Mouse (Mus musculus) heart, adult 2 months (tissue): ENCODE results near the gene Hyal3.

ENCODE experiments used
- EP300 ChIP-seq: fragments of 200-500 bp; IDR thresholded peaks from 2 replicates; pipeline ENCODE4 v1.6.1; 2011; ENCODE audit warnings: low read depth, low read length, control low read depth; ENCODE audit not compliant: insufficient read depth
- POLR2A ChIP-seq: fragments of 200-500 bp; IDR thresholded peaks from 2 replicates; pipeline ENCODE4 v1.6.1; 2011; ENCODE audit warnings: mild to moderate bottlenecking, low read depth, low read length, control low read depth; ENCODE audit not compliant: insufficient read depth

DNA sequence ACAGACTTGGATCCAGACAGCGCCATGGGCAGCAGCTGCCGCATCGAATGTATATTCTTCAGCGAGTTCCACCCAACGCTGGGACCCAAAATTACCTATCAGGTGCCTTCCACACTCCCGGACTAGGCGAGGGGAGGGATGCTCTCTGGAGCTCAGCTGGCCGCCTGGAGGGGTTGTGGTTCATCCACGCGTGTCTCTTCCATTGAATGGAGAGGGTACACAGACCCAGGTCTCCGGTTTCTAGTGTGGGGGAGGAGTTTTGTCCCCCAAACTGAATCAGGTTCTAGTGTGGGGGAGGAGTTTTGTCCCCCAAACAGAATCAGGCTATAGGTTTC, 38.3 kb upstream of the Hyal3 start:
- no peak for TF ChIP-seq POLR2A
- TF ChIP-seq EP300 = no peak
